In the genomic region with DNA sequence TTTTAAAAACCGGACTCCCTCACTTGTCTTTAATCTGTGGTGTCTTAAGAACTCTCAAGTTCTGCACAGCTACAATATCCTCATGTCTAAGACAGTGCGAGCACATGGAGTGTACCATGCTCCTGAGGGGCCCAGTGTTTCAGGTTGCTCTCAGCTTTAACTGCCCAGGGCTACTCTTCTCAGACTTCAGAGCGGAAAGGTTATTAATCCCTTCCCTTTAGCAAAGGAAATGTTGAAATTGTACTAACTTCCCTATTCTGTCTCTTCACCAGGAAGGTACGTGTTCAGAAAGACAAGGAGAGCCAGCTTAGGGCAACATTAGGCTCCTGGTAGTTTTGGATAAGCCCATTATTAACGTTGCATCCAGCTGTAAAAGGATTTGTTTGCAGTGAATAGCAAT, we compare ENCODE assay signal across 22 mouse cellular contexts. TPM values are rescaled to one million over a fixed set of nuclear protein-coding genes. Genes with fewer than 3 reads are reported as not detected.
A peak's percentile ranks its signal among the peaks of the same experiment; 100 is the strongest.
DNase-seq lines count a peak whose midpoint lies in the region; ATAC-seq lines count a peak whose summit lies in the region.
"Had no signal": no experiment of that assay in that cellular context is flagged by ENCODE, and none has a peak within 500 bp of the region (broad histone marks: within the 10 kb centered on the region; RNA-seq: fewer than 3 reads in every experiment).

No protein-coding gene starts in this region.

- ATAC-seq in common myeloid progenitor, adult 5-6 weeks (replicated peaks; ENCODE audit: low read depth, poor library complexity, severe bottlenecking): peak; percentile 50
- peak; percentile 32 to 38; a peak in 2 of 4 replicates for ATAC-seq in hematopoietic stem cell, adult 5-6 weeks (replicated peaks in 1 of 2; ENCODE audit: insufficient read depth in 1 of 2, low FRiP score in 2 of 2, low TSS enrichment in 1 of 2, low read depth in 1 of 2, poor library complexity in 2 of 2, severe bottlenecking in 2 of 2)
- peak; percentile 47 for ATAC-seq in megakaryocyte progenitor cell, adult 5-6 weeks (replicated peaks; ENCODE audit: poor library complexity)
- ATAC-seq: activated CD4-positive, CD25-positive, alpha-beta regulatory T cell, adult 4 months; forebrain, embryonic 14.5 days; forebrain, embryonic 16.5 days; Patski had no signal

- intact Hi-C loops in left cerebral cortex, postnatal 10 days (cut with DNase I): no loop called here
- intact Hi-C loops in left cerebral cortex, postnatal 14 days (cut with DNase I): no loop called here

- peak; percentile 71 for DNase-seq in 416B (ENCODE audit: low read depth)
- DNase-seq in left cerebral cortex, postnatal 10 days (ENCODE audit: extremely low spot score in 1 of 2, low spot score in 2 of 2): no peak
- DNase-seq in embryo, embryonic 9.5 days (ENCODE audit: extremely low spot score): no peak
- no peak for DNase-seq in left cerebral cortex, postnatal 14 days (ENCODE audit: low spot score in 2 of 2)
- DNase-seq in testis, postnatal 10 days (ENCODE audit: low spot score): no peak
- DNase-seq: adrenal gland, adult 8-10 months; adrenal gland, postnatal 14 days; adrenal gland, postnatal 36 days; cerebellum, adult 11 months; cerebellum, adult 18-20 months; cerebellum, adult 8-10 months; cerebellum, adult 9-11 months; cerebellum, postnatal 14 days; cerebellum, postnatal 36 days had no signal

RNA-seq across cellular contexts. Expression of a gene that starts 43.0 kb away (rescaled TPM):
- not detected in 2 replicates for total RNA-seq in common myeloid progenitor, adult 5-6 weeks (2017)
- not detected in 2 replicates for total RNA-seq in hematopoietic stem cell, adult 5-6 weeks (2017)
- total RNA-seq in megakaryocyte progenitor cell, adult 5-6 weeks (2015): not detected in 2 replicates
- not detected in 2 replicates for total RNA-seq in megakaryocyte progenitor cell, adult 5-6 weeks (2017)
- not detected for total RNA-seq in left cerebral cortex, postnatal 10 days (2021)
- under 1 TPM in 1 of 2 experiments, not detected in 1; 0.17 TPM for total RNA-seq in left cerebral cortex, postnatal 14 days (2021)
- total RNA-seq: adrenal gland, adult 18-20 months; adrenal gland, adult 8-10 months; adrenal gland, postnatal 14 days; adrenal gland, postnatal 36 days had no signal

RNA-seq across cellular contexts. Expression of a gene that starts 45.2 kb away (rescaled TPM):
- total RNA-seq in common myeloid progenitor, adult 5-6 weeks (2017): 5.9 and 16.5 TPM in 2 replicates
- total RNA-seq in hematopoietic stem cell, adult 5-6 weeks (2017): 7.6 and 12.0 TPM in 2 replicates
- total RNA-seq in megakaryocyte progenitor cell, adult 5-6 weeks (2015): 1.6 and 2.7 TPM in 2 replicates
- total RNA-seq in megakaryocyte progenitor cell, adult 5-6 weeks (2017): 1.5 and 4.8 TPM in 2 replicates
- 10 to 100 TPM; 55.2 to 58.6 TPM for total RNA-seq in left cerebral cortex, postnatal 10 days (2021)
- 100 to 1,000 TPM in 1 of 2 experiments, 10 to 100 TPM in 1; 95.3 to 109 TPM for total RNA-seq in left cerebral cortex, postnatal 14 days (2021)
